Mouse (Mus musculus): ENCODE data around the gene Gm37240. TPM values are rescaled to one million over a fixed set of nuclear protein-coding genes. Genes with fewer than 3 reads are reported as not detected.

Gm37240 gene
- polyA plus RNA-seq, 1 experiment from 2014 or later: 2.2 TPM

DNA sequence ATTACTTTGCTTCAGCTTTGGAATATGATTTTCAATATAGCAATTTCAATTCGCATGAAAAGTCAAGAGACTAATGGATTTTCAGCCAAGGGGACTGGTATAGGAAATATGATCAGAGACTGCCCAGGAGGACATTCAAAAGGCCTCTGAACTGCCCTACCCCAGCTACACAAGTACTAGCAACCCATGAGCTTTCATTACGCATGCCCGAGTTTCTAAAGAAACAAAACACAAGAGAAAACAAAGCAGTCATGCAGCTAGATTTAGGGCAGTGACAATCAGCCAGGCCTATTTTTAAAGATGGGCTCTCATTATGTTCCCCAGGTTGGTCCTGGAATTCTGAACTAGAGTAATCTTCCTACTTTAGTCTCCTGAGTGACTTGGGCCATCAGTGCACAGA is 354.9 kb downstream of the Gm37240 start:
- Histone ChIP-seq H3K27ac (replicated peaks; ENCODE audit: low read depth, low read length) (no peak overlapping the region), H3K36me3 (ENCODE audit: control insufficient read depth, insufficient read depth, low read length) (no peaks in the 10 kb centered on the region), H3K4me3 (ENCODE audit: low read depth, low read length) (no peak overlapping the region), H3K4me2 (ENCODE audit: low read depth, severe bottlenecking) (no peak overlapping the region), H3K9me3 (ENCODE audit: control insufficient read depth, low read length) (no peaks in the 10 kb centered on the region), H3K27me3 (ENCODE audit: control insufficient read depth, insufficient read depth, low read length) (no peaks in the 10 kb centered on the region), H3K9ac (ENCODE audit: low read length) (no peak overlapping the region), H3K4me1 (ENCODE audit: control insufficient read depth, insufficient read depth, low read length) (peaks cover 7% of the 10 kb centered on the region; the same call in 1 of the 2 replicates)
- DNase-seq (ENCODE audit: low spot score) (no peak), ATAC-seq (ENCODE audit: insufficient number of reproducible peaks, low FRiP score, low TSS enrichment, low read depth) (no peak)
- WGBS: 80% methylated on average over 3 of the region's 3 CpGs

DNA sequence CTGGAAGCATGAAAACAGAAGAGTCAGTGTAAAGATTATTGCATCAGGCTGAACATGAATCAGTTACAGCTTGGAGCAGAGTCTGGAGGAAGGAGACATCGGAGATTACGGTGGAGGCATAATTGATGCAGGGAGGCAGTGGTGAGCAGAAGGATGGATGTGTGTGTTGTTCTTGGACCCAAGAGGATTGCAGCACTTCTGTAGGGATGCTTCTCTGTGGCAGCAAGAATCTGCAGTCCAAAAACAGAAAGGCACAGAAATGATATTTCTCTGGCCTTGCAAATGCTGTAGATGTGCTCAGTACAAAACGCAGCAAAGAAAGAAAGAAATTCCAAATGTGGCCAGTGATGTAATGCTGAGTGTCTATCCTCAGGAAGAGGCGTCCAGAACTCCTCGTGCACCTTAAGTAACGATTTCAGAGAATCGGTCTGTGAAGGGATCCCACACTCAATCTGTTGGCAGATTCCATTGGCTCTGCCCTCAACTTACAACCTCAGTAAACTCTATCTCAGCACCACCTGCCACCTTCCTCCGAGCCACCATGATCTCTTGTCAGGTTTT is 356.6 kb downstream of the Gm37240 start:
- no peaks in the 10 kb centered on the region for H3K27me3 ChIP-seq (ENCODE audit: control insufficient read depth, insufficient read depth, low read length)

DNA sequence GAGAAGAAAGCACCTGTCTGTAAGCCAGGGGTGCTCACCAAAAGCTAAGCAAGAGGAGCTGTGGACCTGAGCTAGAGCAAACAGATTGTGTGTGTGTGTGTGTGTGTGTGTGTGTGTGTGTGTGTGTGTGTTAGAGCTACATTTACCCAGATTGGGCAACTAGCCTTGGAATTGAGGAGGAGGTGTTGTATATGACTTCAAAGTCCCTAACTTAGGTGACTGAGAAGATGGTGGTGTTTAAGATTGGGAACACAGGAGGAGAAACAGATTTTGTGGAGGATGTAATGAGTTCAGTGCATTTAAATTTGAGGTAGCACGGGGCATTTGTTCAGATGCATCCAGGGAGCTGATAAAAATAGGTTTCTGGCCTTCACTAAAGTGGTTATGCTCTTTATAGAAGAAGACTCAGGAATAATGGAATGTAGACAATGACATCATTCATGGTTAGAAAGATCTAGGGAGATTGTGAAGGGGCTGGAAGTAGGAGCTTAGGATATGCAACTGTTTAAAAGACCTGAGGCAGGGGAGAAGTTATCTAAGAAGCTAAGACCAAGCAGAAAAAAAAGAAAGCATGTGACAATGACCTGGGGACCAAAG is 365.9 kb downstream of the Gm37240 start:
- H3K4me3 ChIP-seq (ENCODE audit: low read depth, low read length): no peak overlapping the region
- ATAC-seq (ENCODE audit: insufficient number of reproducible peaks, low FRiP score, low TSS enrichment, low read depth): no peak
- no peaks in the 10 kb centered on the region for H3K27me3 ChIP-seq (ENCODE audit: control insufficient read depth, insufficient read depth, low read length)
- H3K36me3 ChIP-seq (ENCODE audit: control insufficient read depth, insufficient read depth, low read length): no peaks in the 10 kb centered on the region
- whole genome bisulfite sequencing: 86% methylated on average over 1 of the region's 1 CpGs
- H3K27ac ChIP-seq (replicated peaks; ENCODE audit: low read depth, low read length): no peak overlapping the region
- no peaks in the 10 kb centered on the region for H3K4me1 ChIP-seq (ENCODE audit: control insufficient read depth, insufficient read depth, low read length)
- no peak for DNase-seq (ENCODE audit: low spot score)
- H3K9me3 ChIP-seq (ENCODE audit: control insufficient read depth, low read length): no peaks in the 10 kb centered on the region
- H3K4me2 ChIP-seq (ENCODE audit: low read depth, severe bottlenecking): no peak overlapping the region
- H3K9ac ChIP-seq (ENCODE audit: low read length): no peak overlapping the region

More for the DNA sequence above, 356.6 kb downstream of the Gm37240 start:
- ATAC-seq (ENCODE audit: insufficient number of reproducible peaks, low FRiP score, low TSS enrichment, low read depth) (no peak), DNase-seq (ENCODE audit: low spot score) (no peak)
- 0 out of 2 replicates have a peak, but pooled peaks cover 6% of the 10 kb centered on the region for H3K4me1 ChIP-seq (ENCODE audit: control insufficient read depth, insufficient read depth, low read length)
- H3K36me3 ChIP-seq (ENCODE audit: control insufficient read depth, insufficient read depth, low read length): no peaks in the 10 kb centered on the region
- WGBS: 87% methylated on average over 8 of the region's 8 CpGs
- H3K27ac ChIP-seq (replicated peaks; ENCODE audit: low read depth, low read length): no peak overlapping the region
- no peak overlapping the region for H3K9ac ChIP-seq (ENCODE audit: low read length)
- H3K4me3 ChIP-seq (ENCODE audit: low read depth, low read length): no peak overlapping the region
- no peaks in the 10 kb centered on the region for H3K9me3 ChIP-seq (ENCODE audit: control insufficient read depth, low read length)
- H3K4me2 ChIP-seq (ENCODE audit: low read depth, severe bottlenecking): no peak overlapping the region

DNA sequence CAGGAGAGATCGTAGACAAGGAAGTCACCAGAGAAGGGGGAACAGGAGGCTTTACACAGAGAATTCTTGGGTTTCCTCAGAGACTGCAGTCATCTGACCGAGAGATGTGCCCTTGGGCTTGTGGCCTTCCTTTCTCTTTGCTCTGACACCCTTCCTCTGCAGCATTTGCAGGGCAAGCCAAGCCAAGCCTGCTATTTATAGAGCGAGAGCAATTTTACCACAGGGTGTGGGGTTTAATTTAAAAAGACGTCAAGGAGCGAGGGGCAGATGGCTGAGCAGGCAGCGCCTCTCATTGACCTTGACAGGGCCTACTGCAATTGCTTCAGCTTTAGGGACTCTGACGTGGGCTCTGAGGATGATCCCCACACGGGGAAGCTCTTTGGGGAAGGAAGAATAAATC is 368.6 kb downstream of the Gm37240 start:
- H3K27ac ChIP-seq (replicated peaks; ENCODE audit: low read depth, low read length): no peak overlapping the region

DNA sequence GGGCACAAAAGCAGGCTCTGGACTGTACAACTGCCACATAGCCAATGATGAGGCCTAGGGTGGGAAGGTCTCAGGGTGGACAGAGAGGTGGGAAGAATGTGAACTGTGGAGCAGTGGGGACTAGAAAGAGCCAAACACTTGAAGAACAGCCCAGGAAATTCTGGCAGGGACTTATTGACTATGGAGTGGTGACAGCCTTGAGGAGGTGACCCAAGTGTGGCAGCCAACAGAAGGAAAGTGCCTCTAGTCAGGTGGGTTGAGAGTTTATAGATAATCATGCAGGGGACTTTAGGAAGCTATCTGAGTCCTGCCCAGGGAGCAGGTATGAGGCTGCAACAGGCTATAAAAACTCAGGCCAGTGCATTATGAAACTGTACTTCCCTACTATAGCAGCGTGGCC is 369.2 kb downstream of the Gm37240 start:
- WGBS: 94% methylated on average over 1 of the region's 1 CpGs
- no peak for ATAC-seq (ENCODE audit: insufficient number of reproducible peaks, low FRiP score, low TSS enrichment, low read depth)

More for the DNA sequence above, 368.6 kb downstream of the Gm37240 start:
- Histone ChIP-seq H3K9ac (ENCODE audit: low read length) (no peak overlapping the region), H3K4me1 (ENCODE audit: control insufficient read depth, insufficient read depth, low read length) (no peaks in the 10 kb centered on the region), H3K27me3 (ENCODE audit: control insufficient read depth, insufficient read depth, low read length) (no peaks in the 10 kb centered on the region), H3K4me2 (ENCODE audit: low read depth, severe bottlenecking) (no peak overlapping the region), H3K9me3 (ENCODE audit: control insufficient read depth, low read length) (no peaks in the 10 kb centered on the region), H3K4me3 (ENCODE audit: low read depth, low read length) (no peak overlapping the region), H3K36me3 (ENCODE audit: control insufficient read depth, insufficient read depth, low read length) (no peaks in the 10 kb centered on the region)
- no peak for DNase-seq (ENCODE audit: low spot score)
- 81% methylated on average over 8 of the region's 8 CpGs for WGBS
- no peak for ATAC-seq (ENCODE audit: insufficient number of reproducible peaks, low FRiP score, low TSS enrichment, low read depth)

DNA sequence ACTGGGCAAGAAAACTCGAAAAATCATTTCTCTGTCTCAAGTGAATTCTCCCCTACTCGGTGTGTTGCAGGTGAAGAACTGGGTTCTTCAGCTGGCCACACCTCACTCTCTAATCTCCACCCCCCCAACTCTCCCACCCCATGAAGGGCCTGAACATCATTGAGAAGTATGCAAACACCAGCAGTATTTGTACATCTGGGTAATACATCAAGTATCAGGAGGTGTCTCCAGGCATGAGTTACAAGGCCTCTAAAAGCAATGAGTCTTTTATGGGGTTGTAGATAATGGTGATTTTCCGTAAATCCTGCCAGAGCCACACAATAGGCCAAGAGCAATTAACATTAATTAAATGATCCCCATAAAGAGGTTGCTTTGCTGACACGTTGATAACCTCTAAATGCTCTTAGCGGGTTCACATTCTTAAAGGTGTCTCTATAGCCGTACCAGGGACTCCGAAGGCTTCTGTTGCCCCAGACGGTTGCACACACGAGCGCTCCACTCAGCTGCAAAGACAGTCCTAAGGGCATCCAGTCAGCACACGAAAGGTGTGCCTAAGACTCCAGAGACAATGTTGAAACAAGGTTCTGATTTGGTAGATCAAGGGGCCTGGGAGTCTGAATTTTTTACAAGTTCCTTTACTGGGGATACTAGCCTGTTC is 370.4 kb downstream of the Gm37240 start:
- no peak overlapping the region for H3K27ac ChIP-seq (replicated peaks; ENCODE audit: low read depth, low read length)
- 43% methylated on average over 11 of the region's 11 CpGs for WGBS

More for the DNA sequence above, 369.2 kb downstream of the Gm37240 start:
- H3K4me3 ChIP-seq (ENCODE audit: low read depth, low read length): no peak overlapping the region
- H3K4me1 ChIP-seq (ENCODE audit: control insufficient read depth, insufficient read depth, low read length): no peaks in the 10 kb centered on the region
- H3K27me3 ChIP-seq (ENCODE audit: control insufficient read depth, insufficient read depth, low read length): no peaks in the 10 kb centered on the region
- H3K9me3 ChIP-seq (ENCODE audit: control insufficient read depth, low read length): no peaks in the 10 kb centered on the region
- no peak for DNase-seq (ENCODE audit: low spot score)
- no peak overlapping the region for H3K4me2 ChIP-seq (ENCODE audit: low read depth, severe bottlenecking)
- H3K27ac ChIP-seq (replicated peaks; ENCODE audit: low read depth, low read length): no peak overlapping the region
- no peaks in the 10 kb centered on the region for H3K36me3 ChIP-seq (ENCODE audit: control insufficient read depth, insufficient read depth, low read length)
- no peak overlapping the region for H3K9ac ChIP-seq (ENCODE audit: low read length)

DNA sequence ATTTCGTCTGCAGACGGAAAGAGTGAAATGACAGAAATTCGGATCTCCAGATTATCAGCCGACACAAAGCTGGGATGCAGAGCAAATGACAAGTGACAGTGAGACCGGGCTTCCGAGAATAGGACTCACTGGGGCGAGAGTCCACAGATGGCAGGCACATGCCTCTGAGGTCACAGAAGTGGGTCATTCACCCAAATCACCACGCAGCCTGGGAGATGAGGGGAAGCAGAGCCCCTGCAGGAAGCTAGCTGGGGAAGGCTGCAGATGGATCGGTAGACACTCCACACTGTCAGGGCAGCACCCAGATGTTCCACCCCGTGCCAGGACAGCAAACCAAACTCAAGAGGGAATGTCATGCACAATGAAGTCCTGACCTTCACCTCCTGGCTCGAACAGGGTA is 372.6 kb downstream of the Gm37240 start:
- H3K9ac ChIP-seq (ENCODE audit: low read length): no peak overlapping the region
- no peak overlapping the region for H3K27ac ChIP-seq (replicated peaks; ENCODE audit: low read depth, low read length)
- no peak overlapping the region for H3K4me3 ChIP-seq (ENCODE audit: low read depth, low read length)
- no peaks in the 10 kb centered on the region for H3K4me1 ChIP-seq (ENCODE audit: control insufficient read depth, insufficient read depth, low read length)
- no peak overlapping the region for H3K4me2 ChIP-seq (ENCODE audit: low read depth, severe bottlenecking)
- no peaks in the 10 kb centered on the region for H3K9me3 ChIP-seq (ENCODE audit: control insufficient read depth, low read length)
- ATAC-seq (ENCODE audit: insufficient number of reproducible peaks, low FRiP score, low TSS enrichment, low read depth): no peak
- H3K27me3 ChIP-seq (ENCODE audit: control insufficient read depth, insufficient read depth, low read length): no peaks in the 10 kb centered on the region
- WGBS: 78% methylated on average over 11 of the region's 11 CpGs
- no peak for DNase-seq (ENCODE audit: low spot score)
- no peaks in the 10 kb centered on the region for H3K36me3 ChIP-seq (ENCODE audit: control insufficient read depth, insufficient read depth, low read length)

More for the DNA sequence above, 370.4 kb downstream of the Gm37240 start:
- Histone ChIP-seq H3K9me3 (ENCODE audit: control insufficient read depth, low read length) (no peaks in the 10 kb centered on the region), H3K27me3 (ENCODE audit: control insufficient read depth, insufficient read depth, low read length) (no peaks in the 10 kb centered on the region), H3K4me3 (ENCODE audit: low read depth, low read length) (no peak overlapping the region), H3K36me3 (ENCODE audit: control insufficient read depth, insufficient read depth, low read length) (no peaks in the 10 kb centered on the region), H3K4me1 (ENCODE audit: control insufficient read depth, insufficient read depth, low read length) (no peaks in the 10 kb centered on the region), H3K4me2 (ENCODE audit: low read depth, severe bottlenecking) (no peak overlapping the region), H3K9ac (ENCODE audit: low read length) (no peak overlapping the region)
- ATAC-seq (ENCODE audit: insufficient number of reproducible peaks, low FRiP score, low TSS enrichment, low read depth) (no peak), DNase-seq (ENCODE audit: low spot score) (no peak)

DNA sequence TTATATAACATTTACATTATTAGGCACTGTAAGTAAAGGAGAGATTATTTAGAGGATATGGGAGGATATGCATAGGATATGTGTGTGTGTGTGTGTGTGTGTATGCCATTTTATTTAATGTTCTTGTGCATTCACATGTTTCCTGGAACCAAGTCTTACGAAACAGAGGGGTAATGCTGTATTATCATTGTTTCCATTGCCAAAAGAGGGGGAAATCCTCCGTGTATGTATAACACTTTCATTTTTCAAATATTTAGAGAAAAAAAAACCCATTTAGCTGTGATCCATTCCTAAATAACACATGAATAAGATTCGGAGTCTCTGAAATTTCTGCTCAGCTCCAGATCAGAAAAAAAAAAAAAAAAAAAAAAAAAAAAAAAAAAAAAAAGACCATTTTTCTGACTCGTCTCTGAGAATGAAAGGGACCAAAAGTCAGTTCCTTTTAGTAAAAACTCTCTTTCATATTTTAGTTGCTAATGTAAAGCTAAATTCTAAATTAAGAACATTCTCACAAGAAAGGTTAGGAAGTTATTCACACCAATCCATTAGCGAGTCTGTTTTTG is 378.5 kb downstream of the Gm37240 start:
- Histone ChIP-seq H3K27me3 (ENCODE audit: control insufficient read depth, insufficient read depth, low read length) (no peaks in the 10 kb centered on the region), H3K4me2 (ENCODE audit: low read depth, severe bottlenecking) (no peak overlapping the region), H3K9me3 (ENCODE audit: control insufficient read depth, low read length) (no peaks in the 10 kb centered on the region), H3K9ac (ENCODE audit: low read length) (no peak overlapping the region), H3K4me1 (ENCODE audit: control insufficient read depth, insufficient read depth, low read length) (no peaks in the 10 kb centered on the region), H3K36me3 (ENCODE audit: control insufficient read depth, insufficient read depth, low read length) (no peaks in the 10 kb centered on the region), H3K27ac (replicated peaks; ENCODE audit: low read depth, low read length) (no peak overlapping the region), H3K4me3 (ENCODE audit: low read depth, low read length) (no peak overlapping the region)
- no peak for DNase-seq (ENCODE audit: low spot score)
- no peak for ATAC-seq (ENCODE audit: insufficient number of reproducible peaks, low FRiP score, low TSS enrichment, low read depth)
- 88% methylated on average over 5 of the region's 5 CpGs for WGBS

Data from limb, embryonic 11.5 days (tissue).